Mouse (Mus musculus): Measurements from ENCODE around the gene Hist3h2a. TPM values are rescaled to one million over a fixed set of nuclear protein-coding genes. Genes with fewer than 3 reads are reported as not detected.

Gene Hist3h2a
- total RNA-seq, 1 experiment = 161 TPM

GRCm38 (mm10) chr11:58947798-58948528 is 6.5 kb upstream of the Hist3h2a start:
- Histone ChIP-seq H3K27ac (ENCODE audit: insufficient read depth, low read depth, low read length, poor library complexity, severe bottlenecking) (no peak overlapping the region), H3K9me3 (ENCODE audit: control insufficient read depth, insufficient read depth, low read depth, low read length) (no peaks in the 10 kb centered on the region), H3K4me3 (ENCODE audit: insufficient read depth in 1 of 2, low read depth in 1 of 2, low read length in 2 of 2, poor library complexity in 1 of 2, severe bottlenecking in 1 of 2) (peak overlapping the region; percentile 35 to 57; a peak in 3 of 4 replicates), H3K4me1 (ENCODE audit: control insufficient read depth in 2 of 2, insufficient read depth in 2 of 2, low read length in 2 of 2, poor library complexity in 1 of 2) (no peaks in the 10 kb centered on the region), H3K36me3 (ENCODE audit: control insufficient read depth, insufficient read depth, low read length, poor library complexity, severe bottlenecking) (no peaks in the 10 kb centered on the region), H3K9ac (ENCODE audit: insufficient read depth, low read depth, low read length, poor library complexity, severe bottlenecking) (no peak overlapping the region)
- TF ChIP-seq MAFK (IDR thresholded peaks at IDR 0.05; ENCODE audit: insufficient read depth, low read depth, low read length) (no peak), HCFC1 (IDR thresholded peaks at IDR 0.05; ENCODE audit: borderline replicate concordance, insufficient read depth, low read length) (no peak), ZC3H11A (IDR thresholded peaks at IDR 0.05; ENCODE audit: borderline replicate concordance, low read depth, low read length) (no peak), ZNF384 (IDR thresholded peaks at IDR 0.05; ENCODE audit: low read depth, low read length) (no peak), CHD2 (IDR thresholded peaks at IDR 0.05; ENCODE audit: low read depth, low read length) (no peak)
- DNase-seq (ENCODE audit: low read depth, low spot score) = no peak
- in situ Hi-C loops (cut with MboI; ENCODE audit: low sequenced_read_pairs in 2 of 2, unreplicated experiment in 2 of 2) = no loop called here

- no peaks in the 10 kb centered on the region for H3K4me1 ChIP-seq (ENCODE audit: control insufficient read depth in 2 of 2, insufficient read depth in 2 of 2, low read length in 2 of 2, poor library complexity in 1 of 2)
- no peak for DNase-seq (ENCODE audit: low read depth, low spot score)
- H3K4me3 ChIP-seq (ENCODE audit: insufficient read depth in 1 of 2, low read depth in 1 of 2, low read length in 2 of 2, poor library complexity in 1 of 2, severe bottlenecking in 1 of 2) = peak within 1 kb of the TSS; percentile 57
- H3K9ac ChIP-seq (ENCODE audit: insufficient read depth, low read depth, low read length, poor library complexity, severe bottlenecking) = peak within 1 kb of the TSS; percentile 41; the same call in 1 of the 2 replicates
- H3K36me3 ChIP-seq (ENCODE audit: control insufficient read depth, insufficient read depth, low read length, poor library complexity, severe bottlenecking) = no peaks in the 10 kb centered on the region
- in situ Hi-C loops (cut with MboI; ENCODE audit: low sequenced_read_pairs in 2 of 2, unreplicated experiment in 2 of 2) = no loop called here
- TF ChIP-seq CHD2 (IDR thresholded peaks at IDR 0.05; ENCODE audit: low read depth, low read length) (peak; percentile 76), MAFK (IDR thresholded peaks at IDR 0.05; ENCODE audit: insufficient read depth, low read depth, low read length) (no peak)
- no peaks in the 10 kb centered on the region for H3K9me3 ChIP-seq (ENCODE audit: control insufficient read depth, insufficient read depth, low read depth, low read length)
- no peak within 1 kb of the TSS for H3K27ac ChIP-seq (ENCODE audit: insufficient read depth, low read depth, low read length, poor library complexity, severe bottlenecking)
These were observed 5.7 kb upstream of the Hist3h2a start, which contains the start of gene Hist3h2ba for GRCm38 (mm10) chr11:58948542-58949479. TSS of gene Hist3h2ba (plus strand) at chr11:58948920.

GRCm38 (mm10) chr11:58949480-58950431 is 4.7 kb upstream of the Hist3h2a start:
- in situ Hi-C loops (cut with MboI; ENCODE audit: low sequenced_read_pairs in 2 of 2, unreplicated experiment in 2 of 2) = no loop called here
- Histone ChIP-seq H3K36me3 (ENCODE audit: control insufficient read depth, insufficient read depth, low read length, poor library complexity, severe bottlenecking) (no peaks in the 10 kb centered on the region), H3K27ac (ENCODE audit: insufficient read depth, low read depth, low read length, poor library complexity, severe bottlenecking) (no peak overlapping the region), H3K4me3 (ENCODE audit: insufficient read depth in 1 of 2, low read depth in 1 of 2, low read length in 2 of 2, poor library complexity in 1 of 2, severe bottlenecking in 1 of 2) (peak overlapping the region; percentile 57), H3K9ac (ENCODE audit: insufficient read depth, low read depth, low read length, poor library complexity, severe bottlenecking) (no peak overlapping the region), H3K4me1 (ENCODE audit: control insufficient read depth in 2 of 2, insufficient read depth in 2 of 2, low read length in 2 of 2, poor library complexity in 1 of 2) (no peaks in the 10 kb centered on the region), H3K9me3 (ENCODE audit: control insufficient read depth, insufficient read depth, low read depth, low read length) (no peaks in the 10 kb centered on the region)
- TF ChIP-seq CHD2 (IDR thresholded peaks at IDR 0.05; ENCODE audit: low read depth, low read length) (no peak), ZC3H11A (IDR thresholded peaks at IDR 0.05; ENCODE audit: borderline replicate concordance, low read depth, low read length) (no peak), MAFK (IDR thresholded peaks at IDR 0.05; ENCODE audit: insufficient read depth, low read depth, low read length) (peak; percentile 45; the same call in 1 of the 2 replicates)
- no peak for DNase-seq (ENCODE audit: low read depth, low spot score)

- Histone ChIP-seq H3K9me3 (ENCODE audit: control insufficient read depth, insufficient read depth, low read depth, low read length) (no peaks in the 10 kb centered on the region), H3K4me3 (ENCODE audit: insufficient read depth in 1 of 2, low read depth in 1 of 2, low read length in 2 of 2, poor library complexity in 1 of 2, severe bottlenecking in 1 of 2) (no peak overlapping the region), H3K4me1 (ENCODE audit: control insufficient read depth in 2 of 2, insufficient read depth in 2 of 2, low read length in 2 of 2, poor library complexity in 1 of 2) (peaks cover 0 to 3% of the 10 kb centered on the region in 2 experiments; a peak in 1 of 4 replicates), H3K27ac (ENCODE audit: insufficient read depth, low read depth, low read length, poor library complexity, severe bottlenecking) (no peak overlapping the region), H3K9ac (ENCODE audit: insufficient read depth, low read depth, low read length, poor library complexity, severe bottlenecking) (no peak overlapping the region), H3K36me3 (ENCODE audit: control insufficient read depth, insufficient read depth, low read length, poor library complexity, severe bottlenecking) (no peaks in the 10 kb centered on the region)
- no peak for TF ChIP-seq HCFC1 (IDR thresholded peaks at IDR 0.05; ENCODE audit: borderline replicate concordance, insufficient read depth, low read length)
- no peak for TF ChIP-seq ZNF384 (IDR thresholded peaks at IDR 0.05; ENCODE audit: low read depth, low read length)
- TF ChIP-seq CHD2 (IDR thresholded peaks at IDR 0.05; ENCODE audit: low read depth, low read length) = no peak
- no peak for TF ChIP-seq ZC3H11A (IDR thresholded peaks at IDR 0.05; ENCODE audit: borderline replicate concordance, low read depth, low read length)
- TF ChIP-seq MAFK (IDR thresholded peaks at IDR 0.05; ENCODE audit: insufficient read depth, low read depth, low read length) = no peak
- in situ Hi-C loops (cut with MboI; ENCODE audit: low sequenced_read_pairs in 2 of 2, unreplicated experiment in 2 of 2) = no loop called here
- DNase-seq (ENCODE audit: low read depth, low spot score) = no peak
These were observed 3.3 kb upstream of the Hist3h2a start for GRCm38 (mm10) chr11:58951210-58951609.

Measured in ES-E14 (cell line).